Mouse (Mus musculus) liver, postnatal 0 days (tissue): ENCODE data around the gene Mettl21c. TPM values are rescaled to one million over a fixed set of nuclear protein-coding genes. Genes with fewer than 3 reads are reported as not detected.
"Not testable (repeated sequence)": the region's sequence is repeated elsewhere in the genome, so short reads cannot be mapped to it uniquely, and the experiment has no call there.

Experiments used
- ATAC-seq: fragments of 200-750 bp; cut with Nextera tagmentation; 2 replicates; pipeline ENCODE4 v1.8.0; 2017; ENCODE audit warnings: mild to moderate bottlenecking, moderate library complexity
- DNase-seq: peaks from one replicate; pipeline ENCODE4 v3.0.0-alpha.2; 2016
- H3K27ac ChIP-seq: fragments of 300-500 bp; sonication (generic); 2 replicates; pipeline ENCODE4 v1.5.1; 2014; ENCODE audit warnings: antibody characterized with exemption, moderate library complexity, mild to moderate bottlenecking, low read depth
- H3K27me3 ChIP-seq: fragments of 300-500 bp; sonication (generic); 2 replicates; pipeline ENCODE4 v1.6.1; 2014; ENCODE audit warnings: low read length, control low read depth, mixed read lengths; ENCODE audit not compliant: insufficient read depth
- H3K36me3 ChIP-seq: fragments of 300-500 bp; sonication (generic); replicated peaks from 2 replicates; pipeline ENCODE4 v1.6.1; 2014; ENCODE audit warnings: mild to moderate bottlenecking, control low read depth, low read length, moderate library complexity, mixed read lengths; ENCODE audit not compliant: insufficient read depth
- H3K4me1 ChIP-seq: fragments of 300-500 bp; sonication (generic); 2 replicates; pipeline ENCODE4 v1.6.1; 2014; ENCODE audit warnings: antibody characterized with exemption, mild to moderate bottlenecking, control low read depth; ENCODE audit not compliant: insufficient read depth
- H3K4me2 ChIP-seq: fragments of 300-500 bp; sonication (generic); 2 replicates; pipeline ENCODE4 v1.6.1; 2014; ENCODE audit warnings: low read depth, mild to moderate bottlenecking, low read length, moderate library complexity, mixed read lengths
- H3K4me3 ChIP-seq: fragments of 300-500 bp; sonication (generic); 2 replicates; pipeline ENCODE4 v1.5.1; 2014; ENCODE audit warnings: low read depth, low read length
- H3K9ac ChIP-seq: fragments of 300-500 bp; sonication (generic); replicated peaks from 2 replicates; pipeline ENCODE4 v1.6.1; 2014; ENCODE audit warnings: mild to moderate bottlenecking, moderate library complexity
- H3K9me3 ChIP-seq: fragments of 300-500 bp; sonication (generic); 2 replicates; pipeline ENCODE4 v1.6.1; 2016; ENCODE audit warnings: mild to moderate bottlenecking, control low read depth, low read length, mixed read lengths
- CTCF ChIP-seq: sonication (generic); IDR thresholded peaks from 2 replicates; pipeline ENCODE4 v1.5.1; 2016; ENCODE audit warnings: antibody characterized with exemption, low read depth
- EP300 ChIP-seq: IDR thresholded peaks from 2 replicates; pipeline ENCODE4 v1.6.1; 2016; ENCODE audit warnings: antibody characterized with exemption, low read depth, mild to moderate bottlenecking
- WGBS: fragments of 180-500 bp; shearing (Covaris S2); extraction: QIAGEN DNeasy Blood & Tissue Kit; methylation state at CpG from one replicate; pipeline ENCODE4 v1.1.7; 2014; ENCODE audit not compliant: insufficient replicate concordance; 5-methylcytosine and 5-hydroxymethylcytosine counted together
- polyA plus RNA-seq: library from polyadenylated mRNA; unstranded; fragments of >200 nt; fragmentation: Nextera tagmentation; extraction: Ambion mirVana; gene quantifications from 2 replicates; pipeline ENCODE4 v1.2.1, GENCODE M21; 2015

Gene Mettl21c
- 0.08 and 0.12 TPM in 2 replicates for polyA plus RNA-seq

DNA sequence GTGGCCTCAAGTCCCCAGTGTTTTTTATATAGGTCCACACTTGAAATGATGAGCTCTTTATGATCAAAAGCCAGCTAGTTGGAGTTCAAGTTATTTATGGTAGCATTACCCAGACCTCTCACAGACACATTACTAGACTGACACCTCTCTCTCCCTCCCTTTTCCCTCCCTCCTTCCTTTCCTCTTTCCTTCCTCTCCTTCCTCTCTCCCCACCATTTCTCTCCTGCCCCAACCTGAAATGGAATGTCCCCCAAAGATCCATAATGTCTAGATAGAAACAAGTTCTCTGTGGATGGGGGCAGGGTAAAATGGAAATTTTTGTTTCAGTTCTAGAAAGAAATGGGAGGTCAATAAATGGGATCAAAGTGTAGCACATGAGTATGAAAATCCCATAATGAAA is at the start of gene Mettl21c:
Gene Mettl21c, minus strand, starts transcription at position 101 of the 400 bp plus-strand sequence.
- H3K27me3 ChIP-seq = no peaks in the 10 kb centered on the region
- H3K9me3 ChIP-seq = no peaks in the 10 kb centered on the region
- DNase-seq (no peak), ATAC-seq (no peak)
- no peaks in the 10 kb centered on the region for H3K4me1 ChIP-seq
- no peaks in the 10 kb centered on the region for H3K36me3 ChIP-seq
- no peak for TF ChIP-seq EP300
- no peak for TF ChIP-seq CTCF
- H3K27ac ChIP-seq = no peak within 1 kb of the TSS
- no peak within 1 kb of the TSS for H3K4me3 ChIP-seq
- no peak within 1 kb of the TSS for H3K4me2 ChIP-seq
- no peak within 1 kb of the TSS for H3K9ac ChIP-seq

- no peak overlapping the region for H3K27ac ChIP-seq
- H3K27me3 ChIP-seq = no peaks in the 10 kb centered on the region
- H3K9me3 ChIP-seq = no peaks in the 10 kb centered on the region
- H3K9ac ChIP-seq = no peak overlapping the region
- ATAC-seq (no peak), DNase-seq (peak; percentile 60)
- no peak overlapping the region for H3K4me3 ChIP-seq
- no peaks in the 10 kb centered on the region for H3K36me3 ChIP-seq
- H3K4me1 ChIP-seq = no peaks in the 10 kb centered on the region
- H3K4me2 ChIP-seq = no peak overlapping the region
- 0% methylated on average over 1 of the region's 1 CpGs for WGBS
- TF ChIP-seq EP300 (no peak), CTCF (peak; percentile 72)
Observed at GRCm38 (mm10) chr1:44064625-44065024, 44.8 kb upstream of the Mettl21c start.

GRCm38 (mm10) chr1:44063439-44063838 is 43.6 kb upstream of the Mettl21c start:
- H3K9me3 ChIP-seq = no peaks in the 10 kb centered on the region
- no peaks in the 10 kb centered on the region for H3K27me3 ChIP-seq
- DNase-seq (no peak), ATAC-seq (no peak)
- H3K36me3 ChIP-seq = no peaks in the 10 kb centered on the region
- no peak for TF ChIP-seq EP300
- no peak overlapping the region for H3K4me3 ChIP-seq
- WGBS = 92% methylated on average over 6 of the region's 6 CpGs
- H3K9ac ChIP-seq = no peak overlapping the region
- no peak overlapping the region for H3K27ac ChIP-seq
- no peak overlapping the region for H3K4me2 ChIP-seq
- H3K4me1 ChIP-seq = no peaks in the 10 kb centered on the region

DNA sequence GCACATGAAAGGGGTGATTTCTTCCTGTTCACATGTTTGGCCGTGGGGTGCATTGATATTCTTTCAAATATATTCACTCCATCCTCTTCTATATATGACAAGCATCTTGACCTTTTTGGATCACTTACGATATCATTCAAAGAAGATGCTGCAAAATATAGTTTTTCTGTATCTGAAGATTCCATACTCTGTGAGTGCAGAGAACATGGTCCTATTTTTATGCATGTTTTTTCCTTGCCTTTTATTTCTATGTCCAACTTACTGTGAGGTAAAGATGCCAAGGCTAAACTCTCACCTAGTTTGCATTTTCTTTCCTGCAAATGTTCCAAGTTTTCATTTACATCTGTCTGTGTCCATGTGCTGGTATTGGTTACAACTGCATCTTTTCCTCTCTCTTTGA is 42.0 kb upstream of the Mettl21c start, which contains the start of gene Gm8251:
Gene Gm8251, minus strand, starts transcription at position 101 of the 400 bp plus-strand sequence.
- 73% methylated on average over 2 of the region's 2 CpGs for WGBS
- ATAC-seq = no peak
- Histone ChIP-seq H3K36me3 (no peaks in the 10 kb centered on the region), H3K4me1 (no peaks in the 10 kb centered on the region), H3K4me2 (no peak within 1 kb of the TSS), H3K9me3 (no peaks in the 10 kb centered on the region), H3K4me3 (no peak within 1 kb of the TSS), H3K27ac (no peak within 1 kb of the TSS), H3K9ac (no peak within 1 kb of the TSS), H3K27me3 (no peaks in the 10 kb centered on the region)
- no peak for DNase-seq
- TF ChIP-seq EP300 (no peak), CTCF (no peak)

DNA sequence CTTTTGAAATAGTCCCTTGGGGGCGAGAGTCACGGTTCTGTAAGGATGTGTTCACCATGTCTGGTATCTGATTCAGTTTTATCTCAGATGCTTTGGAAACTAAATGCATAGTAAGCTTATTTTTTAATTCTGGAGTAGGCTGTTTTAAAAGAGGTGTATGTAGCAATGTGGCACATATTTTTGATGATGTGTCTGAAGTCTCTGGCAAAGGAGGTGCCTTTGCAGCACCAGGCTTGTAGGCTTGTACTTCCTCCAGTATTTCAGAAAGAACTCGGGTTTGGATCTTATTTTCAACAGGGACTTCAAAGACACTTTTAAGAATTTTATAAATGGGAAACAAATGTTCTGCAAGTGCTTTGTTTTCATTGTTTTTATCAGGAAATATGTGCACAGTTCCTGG is 38.0 kb upstream of the Mettl21c start:
- Histone ChIP-seq H3K27me3 (no peaks in the 10 kb centered on the region), H3K4me1 (no peaks in the 10 kb centered on the region), H3K36me3 (no peaks in the 10 kb centered on the region), H3K9me3 (no peaks in the 10 kb centered on the region), H3K27ac (no peak overlapping the region), H3K4me3 (no peak overlapping the region), H3K4me2 (no peak overlapping the region), H3K9ac (no peak overlapping the region)
- 69% methylated on average over 3 of the region's 3 CpGs for WGBS
- no peak for TF ChIP-seq CTCF
- no peak for TF ChIP-seq EP300
- no peak for DNase-seq
- no peak for ATAC-seq

GRCm38 (mm10) chr1:44046556-44046955 is 26.7 kb upstream of the Mettl21c start:
- no peak for ATAC-seq
- TF ChIP-seq EP300 (no peak), CTCF (no peak)
- Histone ChIP-seq H3K9ac (no peak overlapping the region), H3K27ac (no peak overlapping the region), H3K4me2 (no peak overlapping the region), H3K27me3 (no peaks in the 10 kb centered on the region), H3K4me3 (no peak overlapping the region), H3K9me3 (no peaks in the 10 kb centered on the region), H3K36me3 (no peaks in the 10 kb centered on the region), H3K4me1 (peaks cover 4% of the 10 kb centered on the region)
- 79% methylated on average over 2 of the region's 2 CpGs for whole genome bisulfite sequencing
- no peak for DNase-seq

DNA sequence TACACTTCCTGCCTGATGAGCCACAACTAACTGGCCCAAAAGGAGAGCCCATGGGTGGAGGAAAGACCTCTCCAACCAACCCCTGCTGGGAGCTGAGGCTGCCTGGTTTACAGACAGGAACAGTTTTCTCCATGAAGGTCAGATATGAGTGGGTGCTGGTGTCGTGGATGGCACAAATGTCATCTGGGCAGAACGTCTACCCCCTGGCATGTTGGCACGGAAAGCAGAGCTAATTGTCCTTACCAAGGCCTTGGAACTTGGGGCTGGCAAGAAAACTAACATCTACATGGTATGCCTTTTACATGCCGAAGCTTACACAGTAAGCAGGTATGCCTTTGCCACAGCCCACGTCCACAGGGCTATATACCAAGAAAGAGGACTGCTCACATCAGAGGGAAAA is 25.9 kb upstream of the Mettl21c start:
- not testable (repeated sequence) for H3K9ac ChIP-seq, H3K27me3 ChIP-seq
- WGBS = 70% methylated on average over 5 of the region's 5 CpGs

More for the DNA sequence above, 25.9 kb upstream of the Mettl21c start:
- DNase-seq, H3K27ac ChIP-seq, H3K4me3 ChIP-seq, ATAC-seq, H3K9me3 ChIP-seq, H3K36me3 ChIP-seq, H3K4me1 ChIP-seq, H3K4me2 ChIP-seq: not testable (repeated sequence)
